Mouse (Mus musculus): ENCODE measurements around the gene Dnajb2.

DNA sequence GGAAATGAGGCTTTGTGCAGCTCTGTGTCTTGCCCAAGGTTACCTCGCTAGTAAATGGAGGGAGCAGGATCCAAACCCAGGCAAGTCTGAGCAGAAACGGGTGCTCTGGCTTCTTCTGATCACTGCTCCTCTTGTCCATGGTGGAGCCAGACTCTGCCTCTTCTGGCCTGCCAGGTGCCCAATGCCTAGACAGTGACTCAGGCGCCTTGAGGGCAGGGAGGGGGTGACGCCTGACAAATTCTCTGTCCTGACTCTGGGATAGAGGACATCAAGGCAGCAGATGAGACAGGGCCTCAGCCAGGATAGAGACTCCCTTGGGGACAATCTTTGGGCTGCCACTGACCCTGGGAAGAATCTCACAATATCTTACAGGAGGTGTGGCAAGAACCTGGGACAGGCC, 5.0 kb upstream of the Dnajb2 start:
- no peak for TF ChIP-seq EP300 (IDR thresholded peaks at IDR 0.05; ENCODE audit: low read depth)
- TF ChIP-seq CTCF (IDR thresholded peaks at IDR 0.05; ENCODE audit: low read depth): no peak
